Mouse (Mus musculus): Measurements from ENCODE around the gene DXBay18. TPM values are rescaled to one million over a fixed set of nuclear protein-coding genes. Genes with fewer than 3 reads are reported as not detected.

The DXBay18 gene
- not detected for polyA plus RNA-seq (2017; shearing (Covaris generic))

GRCm38 (mm10) chrX:73149350-73149749 lies at the start of gene DXBay18:
DXBay18 (minus strand) TSS chrX:73149450.

GRCm38 (mm10) chrX:73191934-73192333 lies 42.7 kb upstream of the DXBay18 start, which contains the start of gene Xlr3b:
Xlr3b (plus strand) TSS chrX:73192207.

GRCm38 (mm10) chrX:73176889-73177288 lies 27.6 kb upstream of the DXBay18 start, which contains the start of gene Spin2d:
Spin2d (minus strand) TSS chrX:73176989.

GRCm38 (mm10) chrX:73148496-73148895 lies 754 bp downstream of the DXBay18 start, which contains the start of gene Xlr5b:
Xlr5b (plus strand) TSS chrX:73148796.

GRCm38 (mm10) chrX:73116747-73117146 lies 32.5 kb downstream of the DXBay18 start, which contains the start of gene Gm14685:
Gm14685 (plus strand) TSS chrX:73117047.

GRCm38 (mm10) chrX:73096941-73097508 lies 52.2 kb downstream of the DXBay18 start, which contains the start of gene Xlr3a:
Xlr3a (minus strand) TSS chrX:73097095.

Other genes starting within 250 kb of the DXBay18 start
- gene Cetn2, start 231.0 kb downstream of the DXBay18 start, polyA plus RNA-seq (2017; shearing (Covaris generic)), result 112 TPM
- 21.7 TPM for gene Nsdhl, start 230.9 kb downstream of the DXBay18 start, polyA plus RNA-seq (2017; shearing (Covaris generic))
- gene Zfp185, start 162.1 kb downstream of the DXBay18 start, polyA plus RNA-seq (2017; shearing (Covaris generic)), result not detected
- not detected for gene Pnma5, start 112.3 kb downstream of the DXBay18 start, polyA plus RNA-seq (2017; shearing (Covaris generic))
- not detected for gene Pnma3, start 84.7 kb downstream of the DXBay18 start, polyA plus RNA-seq (2017; shearing (Covaris generic))
- gene Xlr4a, start 67.0 kb downstream of the DXBay18 start, polyA plus RNA-seq (2017; shearing (Covaris generic)), result 96.6 TPM
- gene Xlr3a, start 52.4 kb downstream of the DXBay18 start, polyA plus RNA-seq (2017; shearing (Covaris generic)), result 0.45 TPM
- gene Gm14685, start 32.4 kb downstream of the DXBay18 start, polyA plus RNA-seq (2017; shearing (Covaris generic)), result 0.28 TPM
- not detected for gene Xlr5b, start 654 bp downstream of the DXBay18 start, polyA plus RNA-seq (2017; shearing (Covaris generic))
- gene Spin2d, start 27.5 kb upstream of the DXBay18 start, polyA plus RNA-seq (2017; shearing (Covaris generic)), result not detected
- gene Xlr3b, start 42.8 kb upstream of the DXBay18 start, polyA plus RNA-seq (2017; shearing (Covaris generic)), result 11.8 TPM
- 131 TPM for gene Xlr4b, start 64.9 kb upstream of the DXBay18 start, polyA plus RNA-seq (2017; shearing (Covaris generic))
- 20.3 TPM for gene F8a, start 78.8 kb upstream of the DXBay18 start, polyA plus RNA-seq (2017; shearing (Covaris generic))
- 81.2 TPM for gene Xlr4c, start 93.7 kb upstream of the DXBay18 start, polyA plus RNA-seq (2017; shearing (Covaris generic))
- 0.23 TPM for gene Xlr3c, start 115.9 kb upstream of the DXBay18 start, polyA plus RNA-seq (2017; shearing (Covaris generic))
- gene Xlr5a, start 143.5 kb upstream of the DXBay18 start, polyA plus RNA-seq (2017; shearing (Covaris generic)), result not detected
- gene Xlr5c, start 143.5 kb upstream of the DXBay18 start, polyA plus RNA-seq (2017; shearing (Covaris generic)), result not detected
- gene Gm45015, start 187.4 kb upstream of the DXBay18 start, polyA plus RNA-seq (2017; shearing (Covaris generic)), result not detected
- 16.1 TPM for gene Zfp275, start 193.2 kb upstream of the DXBay18 start, polyA plus RNA-seq (2017; shearing (Covaris generic))
- not detected for gene Gm18336, start 249.3 kb upstream of the DXBay18 start, polyA plus RNA-seq (2017; shearing (Covaris generic))

All from CD4-positive, CD25-positive, alpha-beta regulatory T cell (primary cell).